Mouse (Mus musculus) hindbrain, postnatal 0 days (tissue): ENCODE data around the gene Chn2. TPM values are rescaled to one million over a fixed set of nuclear protein-coding genes. Genes with fewer than 3 reads are reported as not detected.

Experiments
- ATAC-seq: fragments of 200-750 bp; cut with Nextera tagmentation; 2 replicates; pipeline ENCODE4 v1.8.0; 2017; ENCODE audit warnings: mild to moderate bottlenecking, moderate TSS enrichment, moderate library complexity
- DNase-seq: peaks from one replicate; pipeline ENCODE4 v3.0.0-alpha.2; 2015; ENCODE audit warnings: low spot score
- H3K27ac ChIP-seq: fragments of 300-500 bp; sonication (generic); 2 replicates; pipeline ENCODE4 v1.5.1; 2014; ENCODE audit warnings: mild to moderate bottlenecking
- H3K27me3 ChIP-seq: fragments of 300-500 bp; sonication (generic); 2 replicates; pipeline ENCODE4 v1.6.1; 2014; ENCODE audit warnings: low read length, mixed read lengths; ENCODE audit not compliant: insufficient read depth
- H3K36me3 ChIP-seq: fragments of 300-500 bp; sonication (generic); 2 replicates; pipeline ENCODE4 v1.6.1; 2014; ENCODE audit warnings: low read length, mixed read lengths; ENCODE audit not compliant: insufficient read depth
- H3K4me1 ChIP-seq: fragments of 300-500 bp; sonication (generic); 2 replicates; pipeline ENCODE4 v1.6.1; 2014; ENCODE audit warnings: antibody characterized with exemption, low read length, mixed read lengths; ENCODE audit not compliant: insufficient read depth
- H3K4me2 ChIP-seq: fragments of 300-500 bp; sonication (generic); 2 replicates; pipeline ENCODE4 v1.6.1; 2014; ENCODE audit warnings: low read depth, mild to moderate bottlenecking, low read length, moderate library complexity, mixed read lengths
- H3K4me3 ChIP-seq: fragments of 300-500 bp; sonication (generic); 2 replicates; pipeline ENCODE4 v1.5.1; 2014; ENCODE audit warnings: low read length
- H3K9ac ChIP-seq: fragments of 300-500 bp; sonication (generic); replicated peaks from 2 replicates; pipeline ENCODE4 v1.6.1; 2014; ENCODE audit warnings: mild to moderate bottlenecking, low read length, moderate library complexity, mixed read lengths
- H3K9me3 ChIP-seq: fragments of 300-500 bp; sonication (generic); 2 replicates; pipeline ENCODE4 v1.6.1; 2016; ENCODE audit warnings: low read length, mixed read lengths
- CTCF ChIP-seq: IDR thresholded peaks from 2 replicates; pipeline ENCODE4 v1.5.1; 2016; ENCODE audit warnings: antibody characterized with exemption, control low read depth, low read depth
- WGBS: fragments of 180-500 bp; shearing (Covaris S2); extraction: QIAGEN DNeasy Blood & Tissue Kit; methylation state at CpG from one replicate; pipeline ENCODE4 v1.1.7; 2014; 5-methylcytosine and 5-hydroxymethylcytosine counted together
- polyA plus RNA-seq: library from polyadenylated mRNA; unstranded; fragments of >200 nt; fragmentation: Nextera tagmentation; extraction: Ambion mirVana; gene quantifications from 2 replicates; pipeline ENCODE4 v1.2.1, GENCODE M21; 2015
- total RNA-seq: library from RNA; depleted of rRNA; stranded (reverse); fragments of >200 nt; gene quantifications from 2 replicates; pipeline ENCODE4 v1.2.3, GENCODE M21; 2014

The Chn2 gene
- total and polyA plus RNA-seq, 2 experiments from 2014 or later = 21.2 to 43.8 TPM

GRCm38 (mm10) chr6:54028706-54029105 is 10.6 kb upstream of the Chn2 start:
- Histone ChIP-seq H3K4me2 (no peak overlapping the region), H3K27me3 (no peaks in the 10 kb centered on the region), H3K36me3 (no peaks in the 10 kb centered on the region), H3K4me1 (no peaks in the 10 kb centered on the region), H3K9ac (no peak overlapping the region), H3K9me3 (no peaks in the 10 kb centered on the region), H3K27ac (no peak overlapping the region), H3K4me3 (no peak overlapping the region)
- 59% methylated on average over 1 of the region's 1 CpGs for WGBS
- DNase-seq = no peak
- ATAC-seq = no peak
- TF ChIP-seq CTCF = no peak

- H3K36me3 ChIP-seq = no peaks in the 10 kb centered on the region
- H3K4me1 ChIP-seq = no peaks in the 10 kb centered on the region
- no peak overlapping the region for H3K4me3 ChIP-seq
- DNase-seq (no peak), ATAC-seq (no peak)
- no peak for TF ChIP-seq CTCF
- H3K27me3 ChIP-seq = no peaks in the 10 kb centered on the region
- no peak overlapping the region for H3K27ac ChIP-seq
- no peak overlapping the region for H3K9ac ChIP-seq
- H3K4me2 ChIP-seq = no peak overlapping the region
- no peaks in the 10 kb centered on the region for H3K9me3 ChIP-seq
Measured at GRCm38 (mm10) chr6:54030351-54030750, 9.0 kb upstream of the Chn2 start.

GRCm38 (mm10) chr6:54030776-54031175 is 8.6 kb upstream of the Chn2 start:
- Histone ChIP-seq H3K9me3 (no peaks in the 10 kb centered on the region), H3K27me3 (no peaks in the 10 kb centered on the region), H3K4me3 (no peak overlapping the region), H3K36me3 (no peaks in the 10 kb centered on the region), H3K9ac (no peak overlapping the region), H3K27ac (no peak overlapping the region), H3K4me2 (no peak overlapping the region), H3K4me1 (no peaks in the 10 kb centered on the region)
- no peak for ATAC-seq
- DNase-seq = no peak
- no peak for TF ChIP-seq CTCF
- 70% methylated on average over 3 of the region's 3 CpGs for WGBS

DNA sequence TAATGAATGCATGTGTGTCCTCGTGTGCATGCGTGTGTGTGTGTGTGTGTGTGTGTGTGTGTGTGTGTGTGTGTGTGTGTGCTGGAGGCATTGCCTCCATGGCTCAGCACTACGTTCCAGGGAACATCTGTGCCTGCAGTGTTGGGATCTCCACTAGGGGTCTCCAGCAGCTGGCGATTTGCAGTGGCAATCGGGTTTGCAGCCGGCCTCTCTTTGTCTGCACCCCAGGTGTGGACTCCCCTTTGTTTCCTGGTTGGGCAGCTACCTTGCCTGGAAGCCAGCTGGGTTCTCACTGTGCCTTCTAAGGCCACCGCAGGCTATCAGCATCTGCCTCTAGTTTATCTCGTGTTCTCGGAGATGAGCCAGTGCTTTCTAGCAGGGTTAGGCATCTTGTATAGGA is 4.9 kb upstream of the Chn2 start:
- peak overlapping the region; percentile 34 for H3K4me2 ChIP-seq
- no peak overlapping the region for H3K9ac ChIP-seq
- 1% methylated on average over 9 of the region's 9 CpGs for WGBS
- no peak overlapping the region for H3K4me3 ChIP-seq
- H3K27me3 ChIP-seq = no peaks in the 10 kb centered on the region
- H3K9me3 ChIP-seq = no peaks in the 10 kb centered on the region
- DNase-seq (peak; percentile 89), ATAC-seq (peak; percentile 80)
- peak; percentile 93 for TF ChIP-seq CTCF
- H3K4me1 ChIP-seq = peaks cover 4% of the 10 kb centered on the region; the same call in 1 of the 2 replicates
- no peaks in the 10 kb centered on the region for H3K36me3 ChIP-seq
- no peak overlapping the region for H3K27ac ChIP-seq

DNA sequence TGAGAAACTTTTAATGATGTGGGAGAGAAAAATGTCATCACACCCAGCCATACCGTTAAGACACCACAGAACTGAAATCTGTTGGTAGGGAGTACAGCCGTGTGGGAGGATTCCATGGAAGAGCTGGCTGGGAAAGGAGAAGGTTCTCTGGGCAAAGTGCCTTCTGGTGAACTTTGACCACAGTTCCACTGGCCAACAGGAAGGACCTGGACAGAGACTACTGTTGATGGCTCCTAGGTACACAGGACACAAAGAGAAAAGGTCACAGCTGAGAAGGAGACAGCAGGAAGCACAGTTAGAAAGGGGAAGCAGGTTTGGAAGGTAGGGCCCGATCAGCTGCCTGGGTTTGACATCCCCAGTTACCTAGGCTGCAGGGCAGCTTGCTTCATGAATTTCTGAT is 3.8 kb upstream of the Chn2 start:
- TF ChIP-seq CTCF = no peak
- H3K9ac ChIP-seq = no peak overlapping the region
- WGBS = 73% methylated on average over 3 of the region's 3 CpGs
- DNase-seq (no peak), ATAC-seq (no peak)
- H3K4me1 ChIP-seq = peaks cover 4% of the 10 kb centered on the region; the same call in 1 of the 2 replicates
- H3K4me3 ChIP-seq = no peak overlapping the region
- H3K27me3 ChIP-seq = no peaks in the 10 kb centered on the region
- no peak overlapping the region for H3K27ac ChIP-seq
- H3K4me2 ChIP-seq = no peak overlapping the region
- H3K9me3 ChIP-seq = no peaks in the 10 kb centered on the region
- H3K36me3 ChIP-seq = no peaks in the 10 kb centered on the region

GRCm38 (mm10) chr6:54038866-54039265 is 488 bp upstream of the Chn2 start:
- peak overlapping the region; percentile 84 for H3K4me2 ChIP-seq
- DNase-seq (no peak), ATAC-seq (peak; percentile 10; the same call in 1 of the 2 replicates)
- no peaks in the 10 kb centered on the region for H3K27me3 ChIP-seq
- no peaks in the 10 kb centered on the region for H3K36me3 ChIP-seq
- no peak for TF ChIP-seq CTCF
- peak overlapping the region; percentile 91 for H3K27ac ChIP-seq
- peak overlapping the region; percentile 65 for H3K4me3 ChIP-seq
- peaks cover 4% of the 10 kb centered on the region; the same call in 1 of the 2 replicates for H3K4me1 ChIP-seq
- 8% methylated on average over 10 of the region's 10 CpGs for WGBS
- H3K9me3 ChIP-seq = no peaks in the 10 kb centered on the region
- H3K9ac ChIP-seq = peak overlapping the region; percentile 70

DNA sequence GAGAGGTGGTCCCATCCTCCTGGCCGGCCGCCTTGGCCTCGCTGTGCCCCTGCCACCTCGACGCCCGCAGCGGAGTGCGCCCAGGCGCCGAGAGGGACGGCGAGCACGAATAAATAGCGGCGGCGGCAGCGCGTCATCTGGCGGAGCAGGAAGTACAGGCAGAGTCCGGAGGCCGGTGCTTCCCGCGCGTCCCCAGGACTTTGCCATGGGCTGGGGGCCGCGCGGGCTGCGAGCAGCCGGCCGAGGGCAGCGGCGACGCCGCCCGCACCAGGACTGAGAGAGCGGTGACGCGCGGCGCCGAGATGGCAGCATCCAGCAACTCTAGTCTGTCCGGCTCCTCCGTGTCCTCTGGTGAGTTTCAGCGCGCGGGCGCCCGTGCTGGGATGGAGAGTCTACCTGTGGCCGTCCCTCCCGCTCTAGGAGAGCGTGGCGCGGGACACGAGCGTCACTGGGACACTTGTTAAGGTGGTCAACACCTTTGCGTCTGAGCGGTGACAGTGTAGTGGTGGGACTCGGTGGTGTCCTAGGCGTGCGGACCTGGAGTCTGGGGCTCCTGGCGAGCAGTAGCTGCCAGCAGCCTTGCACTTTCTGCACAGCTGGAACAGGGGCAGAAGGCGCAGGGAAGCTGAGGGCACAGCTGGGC is 572 bp downstream of the Chn2 start:
- Histone ChIP-seq H3K27ac (peak overlapping the region; percentile 91), H3K9me3 (no peaks in the 10 kb centered on the region), H3K36me3 (no peaks in the 10 kb centered on the region), H3K4me2 (peak overlapping the region; percentile 84), H3K4me3 (peak overlapping the region; percentile 65), H3K4me1 (peaks cover 4% of the 10 kb centered on the region; the same call in 1 of the 2 replicates), H3K27me3 (no peaks in the 10 kb centered on the region), H3K9ac (peak overlapping the region; percentile 70)
- peak; percentile 73 for DNase-seq
- no peak for TF ChIP-seq CTCF
- under 1% methylated on average over 58 of the region's 62 CpGs for WGBS
- peak; percentile 73 for ATAC-seq
